Mouse (Mus musculus) liver, embryonic 14.5 days (tissue): ENCODE data around the gene Olfr330. TPM values are rescaled to one million over a fixed set of nuclear protein-coding genes. Genes with fewer than 3 reads are reported as not detected.
"Not testable (repeated sequence)": the region's sequence is repeated elsewhere in the genome, so short reads cannot be mapped to it uniquely, and the experiment has no call there.

ENCODE experiments used
- ATAC-seq: fragments of 200-750 bp; cut with Nextera tagmentation; 2 replicates; pipeline ENCODE4 v1.8.0; 2017; ENCODE audit warnings: moderate number of reproducible peaks, mild to moderate bottlenecking, moderate library complexity; ENCODE audit not compliant: insufficient read depth
- DNase-seq, 3 experiments: peaks; one replicate each; pipeline ENCODE4 v3.0.0-alpha.2; 2012 to 2013; ENCODE audit warnings: low read depth in 3 of 3, low spot score in 3 of 3
- H3K27ac ChIP-seq: fragments of 300-500 bp; sonication (generic); 2 replicates; pipeline ENCODE4 v1.5.1; 2014; ENCODE audit warnings: moderate library complexity, mild to moderate bottlenecking, control low read depth, inconsistent platforms
- H3K27me3 ChIP-seq: fragments of 300-500 bp; sonication (generic); 2 replicates; pipeline ENCODE4 v1.6.1; 2014; ENCODE audit warnings: mild to moderate bottlenecking, low read length, moderate library complexity; ENCODE audit not compliant: control insufficient read depth, insufficient read depth
- H3K36me3 ChIP-seq: fragments of 300-500 bp; sonication (generic); replicated peaks from 2 replicates; pipeline ENCODE4 v1.6.1; 2014; ENCODE audit warnings: low read depth; ENCODE audit not compliant: control insufficient read depth, insufficient read depth
- H3K4me1 ChIP-seq, 2 experiments: fragments of 200-500 bp in 1 of 2; fragments of 300-500 bp in 1 of 2; sonication (generic) in 1 of 2; replicated peaks; 2 replicates each; pipeline ENCODE4 v1.6.1; 2012 to 2014; ENCODE audit warnings: antibody characterized with exemption in 1 of 2, inconsistent platforms in 1 of 2, low read length in 1 of 2; ENCODE audit not compliant: control insufficient read depth in 2 of 2, insufficient read depth in 2 of 2
- H3K4me2 ChIP-seq: fragments of 300-500 bp; sonication (generic); 2 replicates; pipeline ENCODE4 v1.6.1; 2014; ENCODE audit warnings: low read depth, mild to moderate bottlenecking, control low read depth, moderate library complexity
- H3K4me3 ChIP-seq, 2 experiments: fragments of 200-500 bp in 1 of 2; fragments of 300-500 bp in 1 of 2; sonication (generic) in 1 of 2; 2 replicates each; pipeline ENCODE4 v1.5.1; 2012 to 2014; ENCODE audit warnings: low read depth in 2 of 2, low read length in 2 of 2, mild to moderate bottlenecking in 2 of 2, control low read depth in 1 of 2, inconsistent platforms in 1 of 2, moderate library complexity in 1 of 2; ENCODE audit not compliant: insufficient read depth in 1 of 2
- H3K9ac ChIP-seq: fragments of 300-500 bp; sonication (generic); replicated peaks from 2 replicates; pipeline ENCODE4 v1.6.1; 2014; ENCODE audit warnings: mild to moderate bottlenecking, control low read depth, moderate library complexity
- H3K9me3 ChIP-seq: fragments of 300-500 bp; sonication (generic); 2 replicates; pipeline ENCODE4 v1.6.1; 2016; ENCODE audit warnings: low read length, mixed read lengths; ENCODE audit not compliant: control insufficient read depth
- CTCF ChIP-seq: IDR thresholded peaks from 2 replicates; pipeline ENCODE4 v1.5.1; 2016; ENCODE audit warnings: antibody characterized with exemption, low read depth, control low read depth
- EP300 ChIP-seq: IDR thresholded peaks from 2 replicates; pipeline ENCODE4 v1.6.1; 2016; ENCODE audit warnings: antibody characterized with exemption, low read depth
- WGBS: fragments of 180-500 bp; shearing (Covaris S2); extraction: QIAGEN DNeasy Blood & Tissue Kit; methylation state at CpG from one replicate; pipeline ENCODE4 v1.1.7; 2014; ENCODE audit not compliant: insufficient replicate concordance; 5-methylcytosine and 5-hydroxymethylcytosine counted together
- polyA plus RNA-seq, 2 experiments: library from polyadenylated mRNA; depleted of rRNA in 1 of 2; stranded (reverse) in 1 of 2; unstranded in 1 of 2; fragments of >200 nt; fragmentation: Nextera tagmentation in 1 of 2; extraction: Ambion mirVana in 1 of 2; gene quantifications; 2 replicates each; pipeline versions ENCODE4 v1.2.1 to v1.2.3; 2012 to 2014

Gene Olfr330
- not detected in 2 replicates for polyA plus RNA-seq (2012; rRNA removed)
- polyA plus RNA-seq (2014; fragmentation: Nextera tagmentation; extraction: Ambion mirVana), result not detected in 2 replicates

GRCm38 (mm10) chr11:58534736-58535135, at the start of gene Olfr330:
TSS of gene Olfr330 (minus strand) at chr11:58534836.
- H3K4me3 ChIP-seq, result not testable (repeated sequence)

GRCm38 (mm10) chr11:58578636-58579035, 44.0 kb upstream of the Olfr330 start:
- ATAC-seq (no peak), DNase-seq (no peak)
- Histone ChIP-seq H3K9ac (no peak overlapping the region), H3K9me3 (no peaks in the 10 kb centered on the region), H3K27me3 (no peaks in the 10 kb centered on the region), H3K4me1 (no peaks in the 10 kb centered on the region), H3K4me2 (no peak overlapping the region), H3K27ac (no peak overlapping the region), H3K36me3 (no peaks in the 10 kb centered on the region), H3K4me3 (no peak overlapping the region)
- WGBS, result 53% methylated on average over 8 of the region's 8 CpGs
- TF ChIP-seq EP300 (no peak), CTCF (no peak)

More at GRCm38 (mm10) chr11:58534736-58535135, at the start of gene Olfr330:
- H3K4me1 ChIP-seq, H3K27me3 ChIP-seq, ATAC-seq, H3K9ac ChIP-seq, H3K27ac ChIP-seq, H3K4me2 ChIP-seq, H3K9me3 ChIP-seq, H3K36me3 ChIP-seq, DNase-seq: not testable (repeated sequence)

- no peak for TF ChIP-seq CTCF
- TF ChIP-seq EP300, result no peak
- 52% methylated on average over 1 of the region's 1 CpGs for WGBS
- no peak for ATAC-seq
Measured at GRCm38 (mm10) chr11:58577430-58577829, 42.8 kb upstream of the Olfr330 start, which contains the start of gene Olfr325. TSS of gene Olfr325 (plus strand) at chr11:58577730.

GRCm38 (mm10) chr11:58570405-58570804, 35.8 kb upstream of the Olfr330 start, which contains the start of gene Olfr224:
TSS of gene Olfr224 (minus strand) at chr11:58570553.
- Histone ChIP-seq H3K4me1 (no peaks in the 10 kb centered on the region), H3K9me3 (no peaks in the 10 kb centered on the region), H3K4me3 (no peak within 1 kb of the TSS), H3K27ac (no peak within 1 kb of the TSS), H3K4me2 (no peak within 1 kb of the TSS), H3K36me3 (no peaks in the 10 kb centered on the region), H3K27me3 (no peaks in the 10 kb centered on the region), H3K9ac (no peak within 1 kb of the TSS)
- ATAC-seq (no peak), DNase-seq (no peak)
- 66% methylated on average over 5 of the region's 5 CpGs for WGBS
- TF ChIP-seq CTCF, result no peak
- no peak for TF ChIP-seq EP300

More at GRCm38 (mm10) chr11:58577430-58577829, 42.8 kb upstream of the Olfr330 start, which contains the start of gene Olfr325:
- H3K4me3 ChIP-seq, result no peak within 1 kb of the TSS
- no peaks in the 10 kb centered on the region for H3K4me1 ChIP-seq
- no peaks in the 10 kb centered on the region for H3K27me3 ChIP-seq
- H3K9ac ChIP-seq, result no peak within 1 kb of the TSS
- no peaks in the 10 kb centered on the region for H3K9me3 ChIP-seq
- no peaks in the 10 kb centered on the region for H3K36me3 ChIP-seq
- no peak for DNase-seq
- H3K4me2 ChIP-seq, result no peak within 1 kb of the TSS
- no peak within 1 kb of the TSS for H3K27ac ChIP-seq

GRCm38 (mm10) chr11:58555536-58555935, 20.9 kb upstream of the Olfr330 start, which contains the start of gene Olfr328:
TSS of gene Olfr328 (minus strand) at chr11:58555636.
- Histone ChIP-seq H3K4me2 (no peak within 1 kb of the TSS), H3K27me3 (no peaks in the 10 kb centered on the region), H3K27ac (no peak within 1 kb of the TSS), H3K4me1 (no peaks in the 10 kb centered on the region), H3K9ac (no peak within 1 kb of the TSS), H3K36me3 (no peaks in the 10 kb centered on the region), H3K9me3 (no peaks in the 10 kb centered on the region), H3K4me3 (no peak within 1 kb of the TSS)
- TF ChIP-seq CTCF (no peak), EP300 (no peak)
- ATAC-seq (no peak), DNase-seq (no peak)
- WGBS, result 59% methylated on average over 1 of the region's 1 CpGs
